Mouse (Mus musculus) ES-E14 (cell line): ENCODE data around the gene Tia1. TPM values are rescaled to one million over a fixed set of nuclear protein-coding genes. Genes with fewer than 3 reads are reported as not detected.
A peak's percentile ranks its signal among the peaks of the same experiment; 100 is the strongest.

Experiments used
- DNase-seq: peaks from one replicate; pipeline ENCODE4 v3.0.0-alpha.2; 2013; ENCODE audit warnings: low read depth, low spot score
- H3K27ac ChIP-seq: 2 replicates; pipeline ENCODE4 v1.5.1; 2012; ENCODE audit warnings: low read depth, mild to moderate bottlenecking, low read length, moderate library complexity, mixed read lengths; ENCODE audit not compliant: poor library complexity, insufficient read depth, severe bottlenecking
- H3K36me3 ChIP-seq: 2 replicates; pipeline ENCODE4 v1.6.1; 2012; ENCODE audit warnings: mild to moderate bottlenecking, low read length, moderate library complexity, mixed read lengths; ENCODE audit not compliant: control insufficient read depth, poor library complexity, insufficient read depth, severe bottlenecking
- H3K4me1 ChIP-seq, 2 experiments: fragments of 150-350 bp in 1 of 2; sonication (generic) in 1 of 2; 2 replicates each; pipeline ENCODE4 v1.6.1; 2012; ENCODE audit warnings: low read length in 2 of 2, mild to moderate bottlenecking in 1 of 2, mixed read lengths in 1 of 2; ENCODE audit not compliant: control insufficient read depth in 2 of 2, insufficient read depth in 2 of 2, poor library complexity in 1 of 2
- H3K4me3 ChIP-seq, 2 experiments: fragments of 150-350 bp in 1 of 2; sonication (generic) in 1 of 2; 2 replicates each; pipeline ENCODE4 v1.5.1; 2012; ENCODE audit warnings: low read length in 2 of 2, low read depth in 1 of 2, mild to moderate bottlenecking in 1 of 2, mixed read lengths in 1 of 2; ENCODE audit not compliant: insufficient read depth in 1 of 2, poor library complexity in 1 of 2, severe bottlenecking in 1 of 2
- H3K9ac ChIP-seq: 2 replicates; pipeline ENCODE4 v1.6.1; 2012; ENCODE audit warnings: low read depth, mild to moderate bottlenecking, low read length, mixed read lengths; ENCODE audit not compliant: poor library complexity, insufficient read depth, severe bottlenecking
- H3K9me3 ChIP-seq: fragments of 150-350 bp; sonication (generic); 2 replicates; pipeline ENCODE4 v1.6.1; 2012; ENCODE audit warnings: low read depth, mild to moderate bottlenecking, low read length; ENCODE audit not compliant: control insufficient read depth, insufficient read depth
- CHD2 ChIP-seq: IDR thresholded peaks from 2 replicates; pipeline ENCODE4 v1.6.1; 2014; ENCODE audit warnings: mild to moderate bottlenecking, low read depth, low read length, inconsistent platforms
- HCFC1 ChIP-seq: IDR thresholded peaks from 2 replicates; pipeline ENCODE4 v1.6.1; 2012; ENCODE audit warnings: low read length, inconsistent platforms, borderline replicate concordance; ENCODE audit not compliant: insufficient read depth
- MAFK ChIP-seq: IDR thresholded peaks from 2 replicates; pipeline ENCODE4 v1.6.1; 2014; ENCODE audit warnings: mild to moderate bottlenecking, low read depth, low read length, inconsistent platforms; ENCODE audit not compliant: insufficient read depth
- ZC3H11A ChIP-seq: IDR thresholded peaks from 2 replicates; pipeline ENCODE4 v1.6.1; 2012; ENCODE audit warnings: low read depth, mild to moderate bottlenecking, inconsistent platforms, low read length, borderline replicate concordance
- ZNF384 ChIP-seq: IDR thresholded peaks from 2 replicates; pipeline ENCODE4 v1.6.1; 2012; ENCODE audit warnings: low read depth, low read length, inconsistent platforms
- in situ Hi-C, 2 experiments: fragments of 600-800 bp; cut with MboI; formaldehyde crosslinking; loops; one replicate each; pipeline ENCODE4 v1.15.1; 2025; ENCODE audit warnings: low sequenced_read_pairs in 2 of 2, inconsistent platforms in 1 of 2; ENCODE audit not compliant: unreplicated experiment in 2 of 2
- total RNA-seq: library from RNA; depleted of rRNA; stranded (reverse); fragments of 300-350 nt; gene quantifications from 2 replicates; pipeline ENCODE4 v1.2.3, GENCODE M21; 2012

The Tia1 gene
- total RNA-seq, 1 experiment: 46.1 TPM

GRCm38 (mm10) chr6:86388461-86388860 is 15.6 kb upstream of the Tia1 start:
- Histone ChIP-seq H3K4me3 (no peak overlapping the region), H3K9me3 (no peaks in the 10 kb centered on the region), H3K36me3 (peaks cover 27% of the 10 kb centered on the region), H3K9ac (peak overlapping the region; percentile 42; the same call in 1 of the 2 replicates), H3K27ac (no peak overlapping the region), H3K4me1 (peaks cover 0 to 1% of the 10 kb centered on the region in 2 experiments; a peak in 3 of 4 replicates)
- no peak for DNase-seq
- in situ Hi-C loops: no loop called here
- no peak for TF ChIP-seq ZNF384
- no peak for TF ChIP-seq CHD2
- TF ChIP-seq ZC3H11A: no peak
- TF ChIP-seq MAFK: no peak
- TF ChIP-seq HCFC1: no peak

GRCm38 (mm10) chr6:86391326-86391725 is 12.7 kb upstream of the Tia1 start:
- DNase-seq: no peak
- in situ Hi-C loops: no loop called here

DNA sequence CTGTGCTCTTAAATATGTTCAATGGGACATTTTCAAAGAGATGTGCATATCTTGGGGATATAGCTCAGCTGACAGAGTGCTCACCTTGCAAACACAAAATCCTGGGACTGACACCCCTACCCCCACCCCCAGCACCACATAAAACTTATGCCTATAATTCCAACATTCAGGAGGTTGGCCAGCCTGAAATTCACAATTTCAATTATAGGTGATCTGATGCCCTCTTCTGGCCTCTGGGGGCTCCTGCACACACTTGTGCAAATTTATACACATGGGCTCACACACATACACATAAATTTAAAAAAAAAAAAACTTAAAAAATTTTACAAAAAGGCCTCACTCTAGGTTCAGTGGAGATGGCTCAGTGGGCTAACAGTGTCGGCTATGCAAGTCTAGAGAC is 10.8 kb upstream of the Tia1 start:
- Histone ChIP-seq H3K27ac (no peak overlapping the region), H3K9me3 (no peaks in the 10 kb centered on the region), H3K36me3 (peaks cover 33% of the 10 kb centered on the region), H3K4me3 (no peak overlapping the region), H3K9ac (no peak overlapping the region), H3K4me1 (peaks cover 6 to 7% of the 10 kb centered on the region in 2 experiments; a peak in 2 of 4 replicates)
- in situ Hi-C loops: no loop called here
- TF ChIP-seq ZNF384 (no peak), ZC3H11A (no peak), CHD2 (no peak), MAFK (no peak), HCFC1 (no peak)
- no peak for DNase-seq

More at GRCm38 (mm10) chr6:86391326-86391725, 12.7 kb upstream of the Tia1 start:
- TF ChIP-seq ZC3H11A (no peak), HCFC1 (no peak), MAFK (no peak), CHD2 (no peak), ZNF384 (no peak)
- H3K4me3 ChIP-seq: no peak overlapping the region
- no peak overlapping the region for H3K27ac ChIP-seq
- peaks cover 36% of the 10 kb centered on the region for H3K36me3 ChIP-seq
- no peak overlapping the region for H3K9ac ChIP-seq
- H3K4me1 ChIP-seq: peaks cover 4 to 7% of the 10 kb centered on the region in 2 experiments; a peak in 2 of 4 replicates
- no peaks in the 10 kb centered on the region for H3K9me3 ChIP-seq

GRCm38 (mm10) chr6:86394078-86394720 is 9.8 kb upstream of the Tia1 start:
- no peak for TF ChIP-seq CHD2
- TF ChIP-seq HCFC1: no peak
- TF ChIP-seq ZC3H11A: no peak
- no peak for TF ChIP-seq ZNF384
- no peak for TF ChIP-seq MAFK
- H3K9me3 ChIP-seq: no peaks in the 10 kb centered on the region

DNA sequence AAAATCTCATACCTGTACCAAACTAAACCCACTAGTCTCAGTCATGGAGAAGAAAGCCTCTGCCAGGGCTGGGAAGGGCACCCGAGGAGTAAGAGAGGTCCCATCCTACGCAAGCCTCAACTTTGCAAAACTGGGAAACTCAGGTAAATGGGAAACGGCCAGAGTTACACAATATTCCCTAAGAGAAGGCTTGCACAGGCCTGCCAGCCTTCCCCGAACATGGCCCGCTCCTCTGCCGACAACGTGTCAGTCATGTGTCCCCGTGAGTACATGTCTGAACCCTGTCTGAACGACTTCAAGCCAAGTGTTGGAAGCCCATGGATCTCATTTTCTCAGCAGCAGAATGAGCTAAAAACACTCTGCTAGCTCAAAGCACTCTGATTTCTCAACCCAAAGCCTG is 9.0 kb upstream of the Tia1 start:
- DNase-seq: no peak
- Histone ChIP-seq H3K9me3 (no peaks in the 10 kb centered on the region), H3K9ac (no peak overlapping the region), H3K4me3 (no peak overlapping the region), H3K27ac (no peak overlapping the region), H3K4me1 (peaks cover 6 to 7% of the 10 kb centered on the region in 2 experiments; a peak in 2 of 4 replicates), H3K36me3 (peaks cover 22% of the 10 kb centered on the region)
- in situ Hi-C loops: no loop called here
- TF ChIP-seq ZNF384 (no peak), MAFK (no peak), CHD2 (no peak), ZC3H11A (no peak), HCFC1 (no peak)

More at GRCm38 (mm10) chr6:86394078-86394720, 9.8 kb upstream of the Tia1 start:
- peaks cover 6 to 7% of the 10 kb centered on the region in 2 experiments; a peak in 2 of 4 replicates for H3K4me1 ChIP-seq
- H3K27ac ChIP-seq: no peak overlapping the region
- H3K4me3 ChIP-seq: no peak overlapping the region
- no peak for DNase-seq
- peaks cover 24% of the 10 kb centered on the region for H3K36me3 ChIP-seq
- in situ Hi-C loops: no loop called here
- H3K9ac ChIP-seq: no peak overlapping the region
